Mouse (Mus musculus): ENCODE measurements around the gene Cfhr2. TPM values are rescaled to one million over a fixed set of nuclear protein-coding genes. Genes with fewer than 3 reads are reported as not detected.

Cfhr2 gene
- polyA plus RNA-seq, 1 experiment from 2014 or later, result not detected

Other genes with a start within 250 kb of the Cfhr2 start
- gene Gm4788, start 77.5 kb downstream of the Cfhr2 start, polyA plus RNA-seq (2014; fragmentation: Nextera tagmentation; extraction: Ambion mirVana), result not detected in 2 replicates